Mouse (Mus musculus): ENCODE data around the gene Vps13c. TPM values are rescaled to one million over a fixed set of nuclear protein-coding genes. Genes with fewer than 3 reads are reported as not detected.

Vps13c gene
- polyA plus RNA-seq, 1 experiment = 64.3 TPM

- TF ChIP-seq CTCF (IDR thresholded peaks at IDR 0.05; ENCODE audit: insufficient read depth, low read depth, low read length) (no peak), POLR2A (IDR thresholded peaks at IDR 0.05; ENCODE audit: insufficient read depth, low read depth, low read length) (no peak)
- Histone ChIP-seq H3K4me3 (ENCODE audit: insufficient read depth, low read depth, low read length) (no peak overlapping the region), H3K4me1 (ENCODE audit: control insufficient read depth, insufficient read depth, low read length) (no peaks in the 10 kb centered on the region), H3K27ac (ENCODE audit: insufficient read depth, low read depth, low read length) (no peak overlapping the region)
- 49% methylated on average over 7 of the region's 7 CpGs for WGBS
Observed at GRCm38 (mm10) chr9:67955466-67956010, 115.3 kb downstream of the Vps13c start.

DNA sequence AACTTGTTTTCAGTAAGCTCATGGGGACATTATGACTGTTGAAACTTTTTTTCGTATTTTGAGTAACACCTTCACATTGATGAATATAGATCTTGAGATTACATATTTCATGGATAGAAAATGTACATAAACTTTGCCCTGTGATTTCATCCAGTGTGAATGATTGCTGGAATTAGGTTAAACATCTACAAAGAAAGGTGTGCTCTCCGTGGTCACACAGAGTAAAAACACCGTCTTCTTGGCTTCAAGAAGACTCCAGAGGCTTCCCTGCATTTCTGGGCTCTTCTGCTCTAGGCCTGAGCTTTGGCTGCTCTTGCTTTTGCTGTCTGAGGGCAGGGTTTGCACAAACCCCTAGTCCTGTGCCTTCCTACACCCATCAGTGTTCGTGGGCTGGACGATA, 121.8 kb downstream of the Vps13c start:
- no peaks in the 10 kb centered on the region for H3K4me1 ChIP-seq (ENCODE audit: control insufficient read depth, insufficient read depth, low read length)
- H3K4me3 ChIP-seq (ENCODE audit: insufficient read depth, low read depth, low read length) = no peak overlapping the region
- no peak overlapping the region for H3K27ac ChIP-seq (ENCODE audit: insufficient read depth, low read depth, low read length)
- TF ChIP-seq POLR2A (IDR thresholded peaks at IDR 0.05; ENCODE audit: insufficient read depth, low read depth, low read length) (no peak), CTCF (IDR thresholded peaks at IDR 0.05; ENCODE audit: insufficient read depth, low read depth, low read length) (no peak)
- WGBS = 96% methylated on average over 5 of the region's 5 CpGs

- no peaks in the 10 kb centered on the region for H3K4me1 ChIP-seq (ENCODE audit: control insufficient read depth, insufficient read depth, low read length)
- no peak overlapping the region for H3K27ac ChIP-seq (ENCODE audit: insufficient read depth, low read depth, low read length)
- 32% methylated on average over 14 of the region's 14 CpGs for WGBS
- TF ChIP-seq CTCF (IDR thresholded peaks at IDR 0.05; ENCODE audit: insufficient read depth, low read depth, low read length) (no peak), POLR2A (IDR thresholded peaks at IDR 0.05; ENCODE audit: insufficient read depth, low read depth, low read length) (no peak)
- H3K4me3 ChIP-seq (ENCODE audit: insufficient read depth, low read depth, low read length) = no peak overlapping the region
Observed at GRCm38 (mm10) chr9:67965889-67966288, 125.7 kb downstream of the Vps13c start.

DNA sequence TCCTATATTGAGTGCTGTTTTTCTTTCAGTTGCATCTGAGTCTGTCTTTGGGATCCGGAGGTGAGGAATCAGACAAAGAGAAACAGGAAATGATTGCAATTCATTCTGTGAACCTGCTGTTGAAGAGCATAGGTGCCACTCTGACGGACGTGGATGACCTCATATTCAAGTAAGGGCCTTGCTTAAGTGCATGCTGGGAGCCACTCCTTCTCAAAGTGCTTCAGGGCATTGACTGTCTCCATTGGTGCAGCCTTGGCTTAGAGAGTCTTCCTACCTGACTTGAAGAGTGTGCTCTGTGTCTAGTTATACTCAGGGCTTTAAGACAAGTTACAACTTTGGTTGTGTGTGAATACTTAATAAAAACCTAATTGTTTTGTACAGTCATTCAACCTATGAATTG, 126.8 kb downstream of the Vps13c start:
- H3K4me1 ChIP-seq (ENCODE audit: control insufficient read depth, insufficient read depth, low read length) = no peaks in the 10 kb centered on the region
- no peak overlapping the region for H3K4me3 ChIP-seq (ENCODE audit: insufficient read depth, low read depth, low read length)
- no peak for TF ChIP-seq POLR2A (IDR thresholded peaks at IDR 0.05; ENCODE audit: insufficient read depth, low read depth, low read length)
- no peak overlapping the region for H3K27ac ChIP-seq (ENCODE audit: insufficient read depth, low read depth, low read length)
- 92% methylated on average over 3 of the region's 3 CpGs for WGBS

DNA sequence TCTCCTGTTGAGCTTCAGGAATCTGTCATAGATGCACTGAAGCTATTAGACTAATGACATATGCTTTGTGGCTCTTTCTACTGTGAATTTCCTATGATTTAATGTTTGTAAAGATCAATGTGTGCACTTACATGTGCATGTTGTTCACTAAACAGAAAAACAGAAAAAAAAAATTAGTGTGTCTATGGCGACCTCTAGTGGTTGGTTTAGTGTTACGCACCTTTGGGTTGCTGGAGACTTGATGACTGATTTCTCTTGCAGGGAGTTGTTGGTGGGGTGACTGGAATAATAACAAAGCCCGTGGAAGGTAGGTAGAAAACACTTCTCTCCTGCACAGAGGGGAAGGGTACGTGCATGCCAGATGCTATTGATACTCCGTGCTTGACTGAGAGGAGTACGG, 133.3 kb downstream of the Vps13c start:
- H3K4me1 ChIP-seq (ENCODE audit: control insufficient read depth, insufficient read depth, low read length) = no peaks in the 10 kb centered on the region
- TF ChIP-seq CTCF (IDR thresholded peaks at IDR 0.05; ENCODE audit: insufficient read depth, low read depth, low read length) = no peak
- TF ChIP-seq POLR2A (IDR thresholded peaks at IDR 0.05; ENCODE audit: insufficient read depth, low read depth, low read length) = no peak
- H3K4me3 ChIP-seq (ENCODE audit: insufficient read depth, low read depth, low read length) = no peak overlapping the region
- WGBS = 40% methylated on average over 6 of the region's 6 CpGs
- no peak overlapping the region for H3K27ac ChIP-seq (ENCODE audit: insufficient read depth, low read depth, low read length)

DNA sequence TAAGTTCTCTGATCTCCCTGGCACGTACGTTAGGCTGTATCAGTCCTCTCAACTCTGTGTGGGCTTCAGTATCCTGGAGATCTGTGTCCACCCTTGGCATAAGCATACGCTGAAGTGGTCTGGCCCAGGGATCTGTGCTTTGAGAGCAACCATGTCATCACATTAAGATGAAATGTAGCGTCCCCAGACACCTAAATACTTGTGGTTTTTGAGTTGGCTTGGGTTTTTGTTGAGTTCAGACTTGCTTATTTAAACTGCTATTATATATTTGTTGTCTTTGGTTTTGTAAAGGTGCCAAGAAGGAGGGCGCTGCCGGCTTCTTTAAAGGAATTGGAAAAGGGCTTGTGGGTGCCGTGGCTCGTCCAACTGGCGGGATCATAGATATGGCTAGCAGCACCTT, 135.3 kb downstream of the Vps13c start:
- H3K4me1 ChIP-seq (ENCODE audit: control insufficient read depth, insufficient read depth, low read length) = no peaks in the 10 kb centered on the region
- TF ChIP-seq POLR2A (IDR thresholded peaks at IDR 0.05; ENCODE audit: insufficient read depth, low read depth, low read length) = no peak
- TF ChIP-seq CTCF (IDR thresholded peaks at IDR 0.05; ENCODE audit: insufficient read depth, low read depth, low read length) = no peak
- no peak overlapping the region for H3K27ac ChIP-seq (ENCODE audit: insufficient read depth, low read depth, low read length)
- WGBS = 90% methylated on average over 9 of the region's 9 CpGs
- no peak overlapping the region for H3K4me3 ChIP-seq (ENCODE audit: insufficient read depth, low read depth, low read length)

GRCm38 (mm10) chr9:68006566-68006965, 166.4 kb downstream of the Vps13c start:
- no peak overlapping the region for H3K4me3 ChIP-seq (ENCODE audit: insufficient read depth, low read depth, low read length)
- no peaks in the 10 kb centered on the region for H3K4me1 ChIP-seq (ENCODE audit: control insufficient read depth, insufficient read depth, low read length)
- no peak overlapping the region for H3K27ac ChIP-seq (ENCODE audit: insufficient read depth, low read depth, low read length)
- TF ChIP-seq CTCF (IDR thresholded peaks at IDR 0.05; ENCODE audit: insufficient read depth, low read depth, low read length) (no peak), POLR2A (IDR thresholded peaks at IDR 0.05; ENCODE audit: insufficient read depth, low read depth, low read length) (no peak)
- WGBS = 93% methylated on average over 7 of the region's 7 CpGs

GRCm38 (mm10) chr9:68014991-68015396, 174.8 kb downstream of the Vps13c start:
- H3K4me1 ChIP-seq (ENCODE audit: control insufficient read depth, insufficient read depth, low read length) = peaks cover 6% of the 10 kb centered on the region; the same call in 1 of the 2 replicates
- TF ChIP-seq CTCF (IDR thresholded peaks at IDR 0.05; ENCODE audit: insufficient read depth, low read depth, low read length) (peak; percentile 66), POLR2A (IDR thresholded peaks at IDR 0.05; ENCODE audit: insufficient read depth, low read depth, low read length) (no peak)
- WGBS = 7% methylated on average over 11 of the region's 11 CpGs
- H3K4me3 ChIP-seq (ENCODE audit: insufficient read depth, low read depth, low read length) = no peak overlapping the region
- no peak overlapping the region for H3K27ac ChIP-seq (ENCODE audit: insufficient read depth, low read depth, low read length)

DNA sequence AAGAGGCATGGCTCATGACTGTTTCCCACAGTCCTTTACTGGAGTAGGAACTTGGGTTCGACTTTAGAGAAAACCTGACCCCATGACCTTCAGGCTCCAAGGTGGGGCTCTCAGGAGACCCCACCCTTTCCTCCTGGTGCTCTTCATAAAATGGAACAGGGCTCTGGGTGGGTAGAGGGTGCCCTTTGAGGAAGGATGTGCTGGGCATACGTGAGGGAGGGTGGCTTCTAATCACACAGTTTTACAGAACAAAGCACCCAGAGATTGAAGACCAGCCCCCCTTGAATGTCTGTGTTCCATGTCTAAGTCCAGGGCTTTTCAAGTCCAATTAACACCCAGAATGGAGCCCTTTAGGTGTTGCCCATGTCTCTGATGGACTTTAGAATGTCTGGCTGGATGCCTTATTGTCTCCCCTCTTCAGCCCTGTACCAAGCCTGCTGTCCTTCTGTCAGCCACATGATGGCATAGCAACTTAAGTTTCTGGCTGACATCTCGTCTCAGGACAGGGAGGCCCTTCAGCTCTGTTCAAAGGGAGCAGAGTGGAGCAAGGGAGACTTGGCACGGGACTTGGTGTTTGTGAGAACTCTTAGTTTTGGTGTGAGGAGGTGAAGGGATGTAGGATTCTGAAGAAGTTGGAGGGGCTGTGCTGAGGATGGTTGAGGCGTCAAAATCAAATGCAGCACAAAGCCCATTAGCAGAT, 176.2 kb downstream of the Vps13c start:
- Histone ChIP-seq H3K4me3 (ENCODE audit: insufficient read depth, low read depth, low read length) (no peak overlapping the region), H3K27ac (ENCODE audit: insufficient read depth, low read depth, low read length) (no peak overlapping the region), H3K4me1 (ENCODE audit: control insufficient read depth, insufficient read depth, low read length) (peaks cover 6% of the 10 kb centered on the region; the same call in 1 of the 2 replicates)
- WGBS = 49% methylated on average over 5 of the region's 5 CpGs
- TF ChIP-seq POLR2A (IDR thresholded peaks at IDR 0.05; ENCODE audit: insufficient read depth, low read depth, low read length) (no peak), CTCF (IDR thresholded peaks at IDR 0.05; ENCODE audit: insufficient read depth, low read depth, low read length) (no peak)
